Mouse (Mus musculus) megakaryocyte, adult 5-6 weeks (primary cell): ENCODE results near the gene Myt1. TPM values are rescaled to one million over a fixed set of nuclear protein-coding genes. Genes with fewer than 3 reads are reported as not detected.
A peak's percentile ranks its signal among the peaks of the same experiment; 100 is the strongest.
"Not testable (repeated sequence)": the region's sequence is repeated elsewhere in the genome, so short reads cannot be mapped to it uniquely, and the experiment has no call there.

ENCODE experiments used
- ATAC-seq: 2 replicates; pipeline ENCODE4 v1.8.0; 2016; ENCODE audit warnings: mild to moderate bottlenecking, inconsistent platforms; ENCODE audit not compliant: poor library complexity, severe bottlenecking
- total RNA-seq, 2 experiments: library from RNA; stranded (forward) in 1 of 2; stranded (reverse) in 1 of 2; fragments of 153-499, 151-499 nt in 1 of 2; fragments of 221-1000, 200-1000 nt in 1 of 2; gene quantifications; 2 replicates each; pipeline versions ENCODE4 v1.2.3 to v1.2.4; 2015 to 2017

Gene Myt1
- total RNA-seq, 2 experiments from 2014 or later = not detected

- no peak for ATAC-seq
Measured at GRCm38 (mm10) chr2:181775786-181776185, 12.7 kb downstream of the Myt1 start.

GRCm38 (mm10) chr2:181777715-181778114 is 14.6 kb downstream of the Myt1 start:
- no peak for ATAC-seq

GRCm38 (mm10) chr2:181781421-181781820 is 18.3 kb downstream of the Myt1 start:
- ATAC-seq = no peak

GRCm38 (mm10) chr2:181787852-181788251 is 24.7 kb downstream of the Myt1 start:
- no peak for ATAC-seq

GRCm38 (mm10) chr2:181789396-181789795 is 26.3 kb downstream of the Myt1 start:
- ATAC-seq = no peak

GRCm38 (mm10) chr2:181793186-181793585 is 30.1 kb downstream of the Myt1 start:
- ATAC-seq = not testable (repeated sequence)

GRCm38 (mm10) chr2:181795641-181796130 is 32.6 kb downstream of the Myt1 start:
- no peak for ATAC-seq

- no peak for ATAC-seq
Measured at GRCm38 (mm10) chr2:181797672-181798071, 34.5 kb downstream of the Myt1 start.

- ATAC-seq = no peak
Measured at GRCm38 (mm10) chr2:181829032-181829650, 66.0 kb downstream of the Myt1 start.

GRCm38 (mm10) chr2:181832745-181833144 is 69.6 kb downstream of the Myt1 start:
- no peak for ATAC-seq

- ATAC-seq = peak; percentile 97
Measured at GRCm38 (mm10) chr2:181837372-181838292, 74.5 kb downstream of the Myt1 start, which contains the start of gene Pcmtd2. TSS of gene Pcmtd2 (plus strand) at chr2:181837854.

- ATAC-seq = peak; percentile 16
Measured at GRCm38 (mm10) chr2:181838293-181838680, 75.2 kb downstream of the Myt1 start.

GRCm38 (mm10) chr2:181845709-181846394 is 82.7 kb downstream of the Myt1 start:
- ATAC-seq = no peak

- peak; percentile 96 for ATAC-seq
Measured at GRCm38 (mm10) chr2:181863791-181864535, 100.8 kb downstream of the Myt1 start, which contains the start of gene Polr3k. TSS of gene Polr3k (plus strand) at chr2:181864337.

- no peak for ATAC-seq
Measured at GRCm38 (mm10) chr2:181864536-181864860, 101.4 kb downstream of the Myt1 start.

- 0 out of 2 replicates have a peak, but pooled peaks have one; percentile 22 for ATAC-seq
Measured at GRCm38 (mm10) chr2:181866931-181867330, 103.8 kb downstream of the Myt1 start.

- no peak for ATAC-seq
Measured at GRCm38 (mm10) chr2:181871039-181871438, 107.9 kb downstream of the Myt1 start.
